Mouse (Mus musculus) forebrain, embryonic 15.5 days (tissue): ENCODE measurements around the gene Cep19. TPM values are rescaled to one million over a fixed set of nuclear protein-coding genes. Genes with fewer than 3 reads are reported as not detected.
"Not testable (repeated sequence)": the region's sequence is repeated elsewhere in the genome, so short reads cannot be mapped to it uniquely, and the experiment has no call there.

Experiments
- ATAC-seq: fragments of 200-750 bp; cut with Nextera tagmentation; replicated peaks from 2 replicates; pipeline ENCODE4 v1.8.0; 2017; ENCODE audit warnings: mild to moderate bottlenecking, moderate TSS enrichment, moderate library complexity
- H3K27ac ChIP-seq: fragments of 300-500 bp; sonication (generic); replicated peaks from 2 replicates; pipeline ENCODE4 v1.5.1; 2015; ENCODE audit warnings: mild to moderate bottlenecking, inconsistent platforms
- H3K27me3 ChIP-seq: fragments of 300-500 bp; sonication (generic); 2 replicates; pipeline ENCODE4 v1.6.1; 2015; ENCODE audit warnings: inconsistent platforms
- H3K36me3 ChIP-seq: fragments of 300-500 bp; sonication (generic); 2 replicates; pipeline ENCODE4 v1.6.1; 2015; ENCODE audit warnings: mild to moderate bottlenecking, inconsistent platforms
- H3K4me1 ChIP-seq: fragments of 300-500 bp; sonication (generic); 2 replicates; pipeline ENCODE4 v1.6.1; 2015; ENCODE audit warnings: inconsistent platforms
- H3K4me2 ChIP-seq: fragments of 300-500 bp; sonication (generic); replicated peaks from 2 replicates; pipeline ENCODE4 v1.6.1; 2015; ENCODE audit warnings: mild to moderate bottlenecking, inconsistent platforms
- H3K4me3 ChIP-seq: fragments of 300-500 bp; sonication (generic); 2 replicates; pipeline ENCODE4 v1.5.1; 2015; ENCODE audit warnings: mild to moderate bottlenecking, inconsistent platforms
- H3K9ac ChIP-seq: fragments of 300-500 bp; sonication (generic); replicated peaks from 2 replicates; pipeline ENCODE4 v1.6.1; 2015; ENCODE audit warnings: mild to moderate bottlenecking, inconsistent platforms
- H3K9me3 ChIP-seq: fragments of 300-500 bp; sonication (generic); 2 replicates; pipeline ENCODE4 v1.6.1; 2016; ENCODE audit warnings: inconsistent platforms
- WGBS: fragments of 180-500 bp; shearing (Covaris S2); methylation state at CpG from one replicate; pipeline ENCODE4 v1.1.7; 2015; ENCODE audit warnings: mixed read lengths; 5-methylcytosine and 5-hydroxymethylcytosine counted together
- polyA plus RNA-seq: library from polyadenylated mRNA; unstranded; fragments of >200 nt; fragmentation: Nextera tagmentation; extraction: Ambion mirVana; gene quantifications from 2 replicates; pipeline ENCODE4 v1.2.1, GENCODE M21; 2015

Cep19 gene
- polyA plus RNA-seq: 41.7 and 45.7 TPM in 2 replicates

DNA sequence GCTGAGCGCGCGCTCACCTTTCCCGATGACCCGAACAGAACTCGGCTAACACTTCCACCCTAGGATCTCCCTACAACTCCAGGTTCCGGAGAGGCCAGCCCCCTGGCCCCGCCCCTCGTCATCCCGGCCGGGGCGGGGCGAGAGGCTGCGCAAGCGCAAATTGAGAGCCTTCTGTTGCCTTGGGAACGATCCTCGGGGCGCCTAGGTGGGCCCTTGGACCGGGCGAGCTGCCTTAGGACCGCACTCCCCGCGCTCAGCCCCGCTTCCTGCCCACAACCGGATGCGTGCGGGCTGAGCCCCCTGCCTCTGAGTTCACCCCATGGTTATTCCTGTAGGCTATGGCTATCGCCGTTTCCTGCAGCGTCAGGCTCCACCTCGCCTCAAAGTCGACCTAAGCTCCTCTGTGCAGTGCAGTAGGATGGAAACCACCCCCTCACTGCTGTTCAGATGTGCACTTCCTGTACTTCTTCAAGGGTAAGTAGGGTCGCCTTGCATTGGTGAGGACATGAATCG, at the start of gene Cep19, which contains the start of gene Pigx:
Cep19 (plus strand) TSS at position 163 of the 513 bp plus-strand sequence.
Pigx (minus strand) TSS at position 103 of the 513 bp plus-strand sequence.
- Histone ChIP-seq H3K9me3 (no peaks in the 10 kb centered on the region), H3K27ac (peak within 1 kb of the TSS; percentile 77), H3K36me3 (peaks cover 27% of the 10 kb centered on the region), H3K4me2 (peak within 1 kb of the TSS; percentile 56), H3K9ac (peak within 1 kb of the TSS; percentile 95), H3K4me3 (peak within 1 kb of the TSS; percentile 96), H3K27me3 (no peaks in the 10 kb centered on the region), H3K4me1 (peaks cover 19% of the 10 kb centered on the region)
- ATAC-seq: peak; percentile 97
- WGBS: 0% methylated on average over 34 of the region's 34 CpGs

- no peak overlapping the region for H3K27ac ChIP-seq
- H3K4me3 ChIP-seq: no peak overlapping the region
- 82% methylated on average over 5 of the region's 5 CpGs for WGBS
- H3K4me2 ChIP-seq: no peak overlapping the region
- ATAC-seq: no peak
- no peaks in the 10 kb centered on the region for H3K27me3 ChIP-seq
- H3K4me1 ChIP-seq: 0 out of 2 replicates have a peak, but pooled peaks cover 3% of the 10 kb centered on the region
- H3K9ac ChIP-seq: no peak overlapping the region
- H3K9me3 ChIP-seq: no peaks in the 10 kb centered on the region
- H3K36me3 ChIP-seq: no peaks in the 10 kb centered on the region
Observed at GRCm38 (mm10) chr16:32058817-32059216, 40.8 kb upstream of the Cep19 start.

GRCm38 (mm10) chr16:32059840-32060523, 39.6 kb upstream of the Cep19 start:
- WGBS: 71% methylated on average over 6 of the region's 6 CpGs
- H3K4me3 ChIP-seq: no peak overlapping the region
- H3K27me3 ChIP-seq: no peaks in the 10 kb centered on the region
- H3K9me3 ChIP-seq: no peaks in the 10 kb centered on the region
- H3K27ac ChIP-seq: no peak overlapping the region
- no peak for ATAC-seq
- no peaks in the 10 kb centered on the region for H3K36me3 ChIP-seq
- 0 out of 2 replicates have a peak, but pooled peaks cover 3% of the 10 kb centered on the region for H3K4me1 ChIP-seq
- no peak overlapping the region for H3K9ac ChIP-seq
- no peak overlapping the region for H3K4me2 ChIP-seq

- no peak overlapping the region for H3K27ac ChIP-seq
- H3K4me2 ChIP-seq: no peak overlapping the region
- no peak overlapping the region for H3K9ac ChIP-seq
- 0 out of 2 replicates have a peak, but pooled peaks cover 3% of the 10 kb centered on the region for H3K4me1 ChIP-seq
- H3K36me3 ChIP-seq: no peaks in the 10 kb centered on the region
- no peaks in the 10 kb centered on the region for H3K27me3 ChIP-seq
- no peak overlapping the region for H3K4me3 ChIP-seq
- WGBS: 92% methylated on average over 2 of the region's 2 CpGs
- H3K9me3 ChIP-seq: no peaks in the 10 kb centered on the region
- ATAC-seq: no peak
Observed at GRCm38 (mm10) chr16:32062226-32062625, 37.4 kb upstream of the Cep19 start.

DNA sequence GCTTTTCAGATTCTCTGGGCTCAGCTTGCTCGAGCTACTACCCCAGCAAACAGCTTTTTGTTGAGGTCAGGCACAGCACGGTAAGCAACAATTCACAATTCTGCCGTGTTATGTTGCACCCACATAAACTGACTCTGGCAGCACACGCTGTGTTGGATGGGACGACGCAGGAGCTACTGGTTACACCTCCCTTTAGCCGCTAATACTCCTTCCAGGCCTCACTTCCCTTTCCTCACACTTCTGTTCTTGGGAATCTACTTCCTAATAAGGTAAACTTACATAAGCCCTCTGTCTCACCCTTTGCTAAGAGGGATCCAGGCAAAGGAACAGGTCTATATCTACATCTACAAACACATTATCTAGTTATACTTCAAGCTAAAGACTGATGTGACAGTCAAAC, 35.7 kb upstream of the Cep19 start:
- no peak overlapping the region for H3K4me2 ChIP-seq
- H3K36me3 ChIP-seq: no peaks in the 10 kb centered on the region
- no peaks in the 10 kb centered on the region for H3K9me3 ChIP-seq
- WGBS: 86% methylated on average over 7 of the region's 7 CpGs
- ATAC-seq: no peak
- 0 out of 2 replicates have a peak, but pooled peaks cover 3% of the 10 kb centered on the region for H3K4me1 ChIP-seq
- H3K9ac ChIP-seq: no peak overlapping the region
- H3K27ac ChIP-seq: no peak overlapping the region
- H3K4me3 ChIP-seq: no peak overlapping the region
- H3K27me3 ChIP-seq: no peaks in the 10 kb centered on the region

DNA sequence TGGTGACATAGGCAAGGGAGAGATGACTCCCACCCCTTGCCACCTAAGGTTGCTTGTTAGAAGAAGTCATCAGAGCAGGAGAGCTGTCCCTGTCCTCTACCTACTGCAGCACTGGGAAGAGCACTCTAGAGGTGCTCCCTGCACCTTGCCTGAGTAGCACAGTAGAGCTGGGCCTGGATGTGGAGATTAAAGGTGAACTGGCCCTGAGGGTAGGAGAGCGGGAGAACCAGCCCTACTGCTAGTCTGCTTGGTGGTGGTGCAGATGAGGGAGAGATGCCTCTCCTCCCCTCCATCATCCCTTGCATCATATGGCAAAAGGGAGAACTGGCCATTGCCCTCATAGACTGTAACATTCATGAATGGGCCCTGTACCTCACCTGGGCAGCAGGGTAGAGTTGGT, 32.7 kb upstream of the Cep19 start:
- WGBS: 92% methylated on average over 1 of the region's 1 CpGs
- peak; percentile 43; the same call in 1 of the 2 replicates for ATAC-seq

DNA sequence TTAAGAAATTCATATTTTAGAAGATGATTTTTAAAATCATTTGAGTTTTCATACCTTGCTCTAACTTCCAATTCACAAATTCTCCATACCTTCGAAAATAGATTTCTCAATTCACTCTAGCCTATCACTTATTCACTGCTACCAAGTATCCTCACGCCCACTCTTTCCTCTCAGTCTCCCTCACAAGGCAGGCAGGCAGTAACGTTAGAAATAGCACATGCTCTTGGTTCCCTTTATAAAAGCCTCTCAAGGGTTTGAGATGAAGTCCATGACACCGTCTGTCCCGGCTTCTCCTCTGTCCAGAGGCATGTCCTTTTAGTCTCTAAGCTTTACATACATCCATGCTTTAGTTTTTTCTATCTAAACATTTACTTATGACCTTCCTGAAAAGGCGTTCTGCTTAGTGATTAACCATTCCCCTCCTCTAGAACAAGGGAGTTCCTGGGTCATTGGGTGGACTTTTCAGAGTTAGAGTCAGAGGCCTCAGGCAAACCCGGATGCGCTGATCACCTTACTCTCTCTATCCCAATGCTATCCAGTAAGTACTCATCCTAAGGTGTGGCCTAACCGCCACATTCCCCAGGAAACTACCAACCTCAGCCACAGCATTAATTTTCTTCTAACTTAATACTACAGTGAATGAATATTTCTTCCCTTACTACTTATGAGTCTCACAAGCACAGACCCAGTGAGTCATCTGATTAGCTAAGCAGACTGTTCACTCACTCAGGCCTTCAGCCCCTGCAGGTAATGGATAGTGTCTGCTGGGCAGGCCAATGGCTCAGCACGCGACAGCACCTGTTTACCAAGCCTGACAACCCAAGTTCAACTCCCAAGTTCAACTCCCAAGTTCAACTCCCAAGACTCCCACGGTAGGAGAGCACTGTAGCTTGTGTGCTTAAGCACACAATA, 31.0 kb upstream of the Cep19 start:
- 87% methylated on average over 12 of the region's 12 CpGs for WGBS
- no peaks in the 10 kb centered on the region for H3K4me1 ChIP-seq

More for the DNA sequence above, 32.7 kb upstream of the Cep19 start:
- Histone ChIP-seq H3K9ac (no peak overlapping the region), H3K36me3 (no peaks in the 10 kb centered on the region), H3K4me2 (no peak overlapping the region), H3K27me3 (no peaks in the 10 kb centered on the region), H3K27ac (no peak overlapping the region), H3K4me3 (no peak overlapping the region), H3K4me1 (no peaks in the 10 kb centered on the region), H3K9me3 (no peaks in the 10 kb centered on the region)

DNA sequence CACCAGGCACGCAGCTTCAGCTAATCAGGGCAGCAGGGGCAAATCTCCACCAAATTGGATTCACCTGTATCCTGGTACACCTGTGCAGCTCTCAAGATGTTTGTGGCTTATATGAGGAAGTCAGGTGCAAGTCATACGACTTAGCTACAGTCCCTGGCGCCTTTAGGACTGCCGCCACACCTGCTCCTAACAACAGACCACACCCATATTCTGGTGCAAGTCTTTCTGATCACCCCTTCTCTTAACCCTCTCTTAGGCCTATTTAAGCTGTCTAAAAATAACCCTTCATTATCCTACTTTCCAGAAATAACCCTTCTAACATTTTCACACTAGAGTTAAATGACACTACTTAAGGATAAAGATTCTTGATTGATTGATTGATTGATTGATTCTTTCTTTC, 29.5 kb upstream of the Cep19 start:
- H3K9me3 ChIP-seq, ATAC-seq, H3K4me3 ChIP-seq, H3K27me3 ChIP-seq, H3K4me1 ChIP-seq, H3K4me2 ChIP-seq, H3K36me3 ChIP-seq, H3K27ac ChIP-seq, H3K9ac ChIP-seq: not testable (repeated sequence)
- WGBS: 76% methylated on average over 4 of the region's 4 CpGs

More for the DNA sequence above, 31.0 kb upstream of the Cep19 start:
- Histone ChIP-seq H3K9ac (no peak overlapping the region), H3K9me3 (no peaks in the 10 kb centered on the region), H3K27ac (no peak overlapping the region), H3K36me3 (no peaks in the 10 kb centered on the region), H3K27me3 (no peaks in the 10 kb centered on the region), H3K4me2 (no peak overlapping the region), H3K4me3 (no peak overlapping the region)
- no peak for ATAC-seq

GRCm38 (mm10) chr16:32075762-32076161, 23.8 kb upstream of the Cep19 start:
- no peak for ATAC-seq
- H3K27me3 ChIP-seq: no peaks in the 10 kb centered on the region
- no peaks in the 10 kb centered on the region for H3K9me3 ChIP-seq
- H3K4me1 ChIP-seq: peaks cover 34% of the 10 kb centered on the region
- no peak overlapping the region for H3K9ac ChIP-seq
- WGBS: 49% methylated on average over 1 of the region's 1 CpGs
- no peak overlapping the region for H3K4me3 ChIP-seq
- no peaks in the 10 kb centered on the region for H3K36me3 ChIP-seq
- H3K4me2 ChIP-seq: no peak overlapping the region
- H3K27ac ChIP-seq: no peak overlapping the region

GRCm38 (mm10) chr16:32076406-32076805, 23.2 kb upstream of the Cep19 start:
- Histone ChIP-seq H3K27ac (no peak overlapping the region), H3K9me3 (no peaks in the 10 kb centered on the region), H3K9ac (no peak overlapping the region), H3K4me2 (no peak overlapping the region), H3K4me3 (no peak overlapping the region), H3K36me3 (no peaks in the 10 kb centered on the region; the same call in 1 of the 2 replicates), H3K27me3 (no peaks in the 10 kb centered on the region), H3K4me1 (peaks cover 34% of the 10 kb centered on the region)
- ATAC-seq: no peak
- 52% methylated on average over 3 of the region's 3 CpGs for WGBS

- Histone ChIP-seq H3K27ac (0 out of 2 replicates have a peak overlapping the region, but pooled peaks have one; percentile 85), H3K9me3 (no peaks in the 10 kb centered on the region), H3K4me1 (peaks cover 34% of the 10 kb centered on the region), H3K9ac (peak overlapping the region; percentile 80), H3K27me3 (no peaks in the 10 kb centered on the region), H3K36me3 (peaks cover 10% of the 10 kb centered on the region), H3K4me3 (peak overlapping the region; percentile 64), H3K4me2 (peak overlapping the region; percentile 62)
- ATAC-seq: no peak
- 8% methylated on average over 13 of the region's 13 CpGs for WGBS
Observed at GRCm38 (mm10) chr16:32077648-32078407, 21.8 kb upstream of the Cep19 start.
